ENCODE assay signal across 24 mouse cellular contexts in genomic region chr3:52275037-52275555, GRCm38 (mm10).
"Had no signal": no experiment of that assay in that cellular context is flagged by ENCODE, and none has a peak within 500 bp of the region (broad histone marks: within the 10 kb centered on the region; RNA-seq: fewer than 3 reads in every experiment).

No protein-coding gene starts in this region.

- H3K27ac ChIP-seq: heart, embryonic 10.5 days; heart, embryonic 13.5 days; heart, embryonic 15.5 days; hindbrain, embryonic 14.5 days; intestine, embryonic 15.5 days; layer of hippocampus, adult 2 months; left cerebral cortex, adult 2 months; limb, embryonic 10.5 days; limb, embryonic 12.5 days; liver, embryonic 13.5 days had no signal

- H3K9ac ChIP-seq: heart, embryonic 13.5 days; heart, embryonic 15.5 days; hindbrain, embryonic 14.5 days; intestine, embryonic 15.5 days; limb, embryonic 12.5 days; liver, embryonic 13.5 days had no signal

- H3K4me3 ChIP-seq: heart, embryonic 10.5 days; heart, embryonic 13.5 days; heart, embryonic 15.5 days; intestine, embryonic 15.5 days; layer of hippocampus, adult 2 months; left cerebral cortex, adult 2 months; limb, embryonic 10.5 days; limb, embryonic 12.5 days; liver, embryonic 13.5 days had no signal

- DNase-seq: gastrocnemius, postnatal 14 days; gastrocnemius, postnatal 36 days; heart, adult 18-20 months; heart, postnatal 14 days; heart, postnatal 36 days; kidney, adult 18-20 months; kidney, adult 8-10 months; kidney, postnatal 10 days; kidney, postnatal 25 days; kidney, postnatal 4 days; liver; liver, embryonic 13.5 days had no signal

- ATAC-seq: hindbrain, embryonic 16.5 days; intestine, embryonic 15.5 days; intestine, postnatal 0 days had no signal

- H3K36me3 ChIP-seq: heart, embryonic 10.5 days; heart, embryonic 15.5 days; intestine, embryonic 15.5 days; limb, embryonic 12.5 days; liver, embryonic 13.5 days had no signal

- H3K27me3 ChIP-seq: heart, embryonic 13.5 days; heart, embryonic 15.5 days; intestine, embryonic 15.5 days; limb, embryonic 12.5 days had no signal

- H3K9me3 ChIP-seq: heart, embryonic 10.5 days; heart, embryonic 13.5 days; heart, embryonic 15.5 days; intestine, embryonic 15.5 days; limb, embryonic 10.5 days; limb, embryonic 12.5 days; liver, embryonic 13.5 days had no signal

- H3K4me2 ChIP-seq: heart, embryonic 13.5 days; heart, embryonic 15.5 days; hindbrain, embryonic 14.5 days; intestine, embryonic 15.5 days; limb, embryonic 12.5 days; liver, embryonic 11.5 days; liver, embryonic 13.5 days had no signal
